ENCODE assay signal across 8 mouse cellular contexts in the genomic region with DNA sequence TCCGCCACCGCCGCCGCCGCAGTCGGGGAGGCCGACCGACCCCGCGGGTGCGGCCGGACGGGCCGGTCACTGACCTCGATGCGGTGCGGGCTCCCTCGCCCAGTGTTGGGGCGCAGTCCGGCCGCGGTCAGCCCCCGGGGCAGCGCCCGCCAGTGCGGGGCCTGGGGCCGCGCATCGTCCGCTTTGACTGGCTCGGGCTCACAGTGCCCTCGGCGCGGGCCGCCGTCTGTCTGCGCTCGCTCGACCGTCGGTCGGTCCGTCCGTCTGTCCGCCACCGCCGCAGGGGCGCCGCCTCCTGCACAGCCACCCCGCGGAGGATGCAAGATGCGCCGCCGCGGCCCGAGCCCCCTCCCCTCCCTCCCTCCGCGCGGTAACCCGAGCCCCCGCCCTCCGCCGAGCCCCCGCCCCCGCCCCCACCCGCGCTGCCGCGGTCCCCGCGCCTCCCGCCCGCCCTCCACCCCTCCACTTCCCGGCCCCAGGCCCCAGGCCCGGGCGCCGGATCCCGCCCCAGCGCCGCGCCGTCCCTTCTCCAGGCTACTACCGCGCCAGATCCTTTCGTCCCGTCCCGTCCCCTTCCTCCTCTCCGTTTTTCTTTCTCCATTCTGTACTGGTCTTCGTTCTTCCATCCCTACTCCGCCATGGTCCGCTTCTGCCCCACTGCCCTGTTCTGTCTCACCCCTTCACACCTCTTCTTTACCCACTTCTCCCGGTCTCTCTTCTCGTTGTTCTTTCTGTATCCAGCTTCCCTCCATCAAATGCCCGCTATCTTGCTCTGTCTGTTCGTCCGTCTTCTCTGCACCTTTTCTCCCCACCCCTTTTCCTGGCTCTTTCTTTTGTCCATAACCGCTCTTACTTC. TPM values are rescaled to one million over a fixed set of nuclear protein-coding genes. Genes with fewer than 3 reads are reported as not detected.
DNase-seq lines count a peak whose midpoint lies in the region; ATAC-seq and TF ChIP-seq lines count a peak whose summit lies in the region.

Gene Dchs1, minus strand, starts transcription at position 370 of the 856 bp plus-strand sequence.

- peak within 1 kb of the TSS; percentile 73 for H3K4me2 ChIP-seq in forebrain, embryonic 14.5 days (ENCODE audit: low read length)
- H3K4me2 ChIP-seq in lung, postnatal 0 days (replicated peaks; ENCODE audit: low read depth, low read length): peak within 1 kb of the TSS; percentile 76
- H3K4me2 ChIP-seq in stomach, embryonic 16.5 days (ENCODE audit: low read depth, low read length): peak within 1 kb of the TSS; percentile 70

- no peak for TF ChIP-seq EP300 in lung, postnatal 0 days (IDR thresholded peaks at IDR 0.05)

- H3K4me3 ChIP-seq in bone marrow macrophage, adult 2 months (ENCODE audit: insufficient read depth, low read length): peak within 1 kb of the TSS; percentile 44
- peak within 1 kb of the TSS; percentile 97 for H3K4me3 ChIP-seq in forebrain, embryonic 14.5 days (ENCODE audit: low read depth, low read length)
- peak within 1 kb of the TSS; percentile 67 for H3K4me3 ChIP-seq in lung, postnatal 0 days (ENCODE audit: low read depth, low read length)
- peak within 1 kb of the TSS; percentile 74 for H3K4me3 ChIP-seq in stomach, embryonic 16.5 days (replicated peaks; ENCODE audit: low read length)

- TF ChIP-seq CTCF in bone marrow macrophage, adult 2 months (IDR thresholded peaks at IDR 0.05; ENCODE audit: low read depth, low read length): no peak
- no peak for TF ChIP-seq CTCF in lung, postnatal 0 days (IDR thresholded peaks at IDR 0.05)

- WGBS in forebrain, embryonic 14.5 days: under 1% methylated on average over 57 of the region's 97 CpGs
- 2% methylated on average over 29 of the region's 97 CpGs for WGBS in lung, postnatal 0 days
- WGBS in stomach, embryonic 16.5 days: under 1% methylated on average over 43 of the region's 97 CpGs

- no peaks in the 10 kb centered on the region for H3K27me3 ChIP-seq in forebrain, embryonic 14.5 days (replicated peaks; ENCODE audit: control insufficient read depth, insufficient read depth, low read length)
- no peaks in the 10 kb centered on the region for H3K27me3 ChIP-seq in lung, postnatal 0 days (replicated peaks; ENCODE audit: insufficient read depth, low read length)
- peaks cover 4% of the 10 kb centered on the region; the same call in 1 of the 2 replicates for H3K27me3 ChIP-seq in stomach, embryonic 16.5 days (ENCODE audit: control insufficient read depth, insufficient read depth, low read length)

- DNase-seq in layer of hippocampus, adult 8-10 months (ENCODE audit: low spot score in 2 of 2): no peak
- DNase-seq in layer of hippocampus, adult 9-11 months: no peak
- peak; percentile 75 for DNase-seq in forebrain, embryonic 14.5 days (ENCODE audit: low spot score)
- peak; percentile 38 for DNase-seq in lung, postnatal 0 days (ENCODE audit: low spot score)

- no peaks in the 10 kb centered on the region for H3K4me1 ChIP-seq in bone marrow macrophage, adult 2 months (ENCODE audit: control insufficient read depth, insufficient read depth, low read length)
- peaks cover 33% of the 10 kb centered on the region for H3K4me1 ChIP-seq in forebrain, embryonic 14.5 days (ENCODE audit: control insufficient read depth, insufficient read depth, low read length)
- 0 out of 2 replicates have a peak, but pooled peaks cover 5% of the 10 kb centered on the region for H3K4me1 ChIP-seq in lung, postnatal 0 days (ENCODE audit: insufficient read depth, low read depth, low read length)
- H3K4me1 ChIP-seq in stomach, embryonic 16.5 days (ENCODE audit: control insufficient read depth, insufficient read depth, low read length): peaks cover 23% of the 10 kb centered on the region

- H3K27ac ChIP-seq in bone marrow macrophage, adult 2 months (ENCODE audit: insufficient read depth, low read depth, low read length): no peak within 1 kb of the TSS
- H3K27ac ChIP-seq in forebrain, embryonic 14.5 days (ENCODE audit: low read depth, low read length): peak within 1 kb of the TSS; percentile 98
- H3K27ac ChIP-seq in lung, postnatal 0 days (ENCODE audit: low read length): peak within 1 kb of the TSS; percentile 74
- peak within 1 kb of the TSS; percentile 74 for H3K27ac ChIP-seq in stomach, embryonic 16.5 days (ENCODE audit: low read length)

- no peaks in the 10 kb centered on the region for H3K9me3 ChIP-seq in forebrain, embryonic 14.5 days (replicated peaks; ENCODE audit: control insufficient read depth, low read length)
- no peaks in the 10 kb centered on the region for H3K9me3 ChIP-seq in lung, postnatal 0 days (ENCODE audit: low read length)
- no peaks in the 10 kb centered on the region for H3K9me3 ChIP-seq in stomach, embryonic 16.5 days (replicated peaks; ENCODE audit: control insufficient read depth, low read length)

- ATAC-seq in forebrain, embryonic 14.5 days: peak; percentile 80
- peak; percentile 37 for ATAC-seq in inflammation-experienced regulatory T-cells, adult 6 months
- peak; percentile 72 for ATAC-seq in lung, postnatal 0 days
- ATAC-seq in stomach, embryonic 16.5 days (ENCODE audit: insufficient read depth, low FRiP score): peak; percentile 77
- no peak for ATAC-seq in activated CD4-positive, CD25-positive, alpha-beta regulatory T cell, adult 4 months

- TF ChIP-seq POLR2A in bone marrow macrophage, adult 2 months (IDR thresholded peaks at IDR 0.05; ENCODE audit: borderline replicate concordance, low read depth, low read length): no peak

- H3K9ac ChIP-seq in forebrain, embryonic 14.5 days (ENCODE audit: low read length): peak within 1 kb of the TSS; percentile 100
- peak within 1 kb of the TSS; percentile 59 for H3K9ac ChIP-seq in lung, postnatal 0 days (replicated peaks; ENCODE audit: low read depth)
- H3K9ac ChIP-seq in stomach, embryonic 16.5 days (ENCODE audit: low read length): peak within 1 kb of the TSS; percentile 91

- H3K36me3 ChIP-seq in forebrain, embryonic 14.5 days (ENCODE audit: control insufficient read depth, insufficient read depth, low read length): peaks cover 30% of the 10 kb centered on the region
- H3K36me3 ChIP-seq in lung, postnatal 0 days (ENCODE audit: insufficient read depth, low read length): no peaks in the 10 kb centered on the region
- no peaks in the 10 kb centered on the region for H3K36me3 ChIP-seq in stomach, embryonic 16.5 days (ENCODE audit: control insufficient read depth, insufficient read depth, low read length)

RNA-seq across cellular contexts. Expression of gene Dchs1, which starts in this region (rescaled TPM):
- 10 to 100 TPM; 11.6 to 13.1 (median 12.1) TPM for total RNA-seq in layer of hippocampus, adult 8-10 months (2022)
- 0.49 and 1.0 TPM in 2 replicates for polyA plus RNA-seq in bone marrow macrophage, adult 2 months (2012; ENCODE audit: insufficient read depth, insufficient read length, missing spikeins)
- polyA plus RNA-seq in forebrain, embryonic 14.5 days (2014; fragmentation: Nextera tagmentation; extraction: Ambion mirVana): 18.3 and 21.7 TPM in 2 replicates
- polyA plus RNA-seq in inflammation-experienced regulatory T-cells, adult 6 months (2017; shearing (Covaris generic)): under 1 TPM in 1 of 3 experiments, not detected in 2; 0.08 TPM
- polyA plus RNA-seq in lung, postnatal 0 days (2015; fragmentation: Nextera tagmentation; extraction: Ambion mirVana): 3.0 and 3.4 TPM in 2 replicates
- 7.4 and 7.7 TPM in 2 replicates for polyA plus RNA-seq in stomach, embryonic 16.5 days (2015; fragmentation: Nextera tagmentation; extraction: Ambion mirVana)
- polyA plus RNA-seq in activated CD4-positive, CD25-positive, alpha-beta regulatory T cell, adult 4 months (2017; shearing (Covaris generic)): not detected

Comparison
In these comparisons a context has a peak if more than half of its experiments do, and no peak if none do; other contexts are left out.
1. Peak in ATAC-seq in inflammation-experienced regulatory T-cells, adult 6 months; RNA of the gene not detected or under 1 TPM.
2. DNase-seq: peak in forebrain, embryonic 14.5 days (single experiment) and lung, postnatal 0 days (single experiment); none in layer of hippocampus, adult 8-10 months (0 of 2) and layer of hippocampus, adult 9-11 months (single experiment).
3. H3K4me3 ChIP-seq: peak in every context shown above with its lines; median percentile 97 in forebrain, embryonic 14.5 days; 74 in stomach, embryonic 16.5 days; 67 in lung, postnatal 0 days; 44 in bone marrow macrophage, adult 2 months.
4. Peak in every context shown above with its lines, with median percentiles within 50 percentile points of each other: H3K4me2 ChIP-seq and H3K9ac ChIP-seq.